Mouse (Mus musculus) small intestine, adult 2 months (tissue): Measurements from ENCODE around the gene Fam104a. TPM values are rescaled to one million over a fixed set of nuclear protein-coding genes. Genes with fewer than 3 reads are reported as not detected.

ENCODE experiments used
- H3K27ac ChIP-seq: fragments of 200-500 bp; 2 replicates; pipeline ENCODE4 v1.5.1; 2012; ENCODE audit warnings: low read depth, low read length, control low read depth, inconsistent platforms; ENCODE audit not compliant: insufficient read depth
- H3K27me3 ChIP-seq: fragments of 200-500 bp; 2 replicates; pipeline ENCODE4 v1.6.1; 2012; ENCODE audit warnings: mild to moderate bottlenecking, moderate library complexity, low read length, inconsistent platforms; ENCODE audit not compliant: control insufficient read depth, insufficient read depth
- H3K36me3 ChIP-seq: fragments of 200-500 bp; 2 replicates; pipeline ENCODE4 v1.6.1; 2012; ENCODE audit warnings: mild to moderate bottlenecking, low read length, control low read depth, inconsistent platforms; ENCODE audit not compliant: control insufficient read depth, insufficient read depth
- H3K4me1 ChIP-seq: fragments of 200-500 bp; 2 replicates; pipeline ENCODE4 v1.6.1; 2012; ENCODE audit warnings: low read length, inconsistent platforms, mixed read lengths; ENCODE audit not compliant: control insufficient read depth, insufficient read depth, insufficient read length
- H3K4me3 ChIP-seq: fragments of 200-500 bp; 2 replicates; pipeline ENCODE4 v1.5.1; 2012; ENCODE audit warnings: low read depth, mild to moderate bottlenecking, control low read depth, inconsistent platforms, low read length, moderate library complexity
- CTCF ChIP-seq: fragments of 200-500 bp; IDR thresholded peaks from 2 replicates; pipeline ENCODE4 v1.5.1; 2012; ENCODE audit warnings: low read depth, mild to moderate bottlenecking, control low read depth, inconsistent platforms, low read length, moderate library complexity, mixed read lengths; ENCODE audit not compliant: insufficient replicate concordance, insufficient read length; ENCODE audit errors: extremely low read depth
- POLR2A ChIP-seq: fragments of 200-500 bp; IDR thresholded peaks from 2 replicates; pipeline ENCODE4 v1.6.1; 2012; ENCODE audit warnings: low read depth, mild to moderate bottlenecking, control low read depth, inconsistent platforms, low read length, moderate library complexity
- WGBS: fragments of 180-500 bp; shearing (Covaris S2); methylation state at CpG from one replicate; pipeline ENCODE4 v1.1.7; 2018; 5-methylcytosine and 5-hydroxymethylcytosine counted together
- polyA plus RNA-seq: library from polyadenylated mRNA; depleted of rRNA; stranded (reverse); fragments of >200 nt; gene quantifications from 2 replicates; pipeline ENCODE4 v1.2.3, GENCODE M21; 2012

Gene Fam104a
- polyA plus RNA-seq, 1 experiment = 33.4 TPM

DNA sequence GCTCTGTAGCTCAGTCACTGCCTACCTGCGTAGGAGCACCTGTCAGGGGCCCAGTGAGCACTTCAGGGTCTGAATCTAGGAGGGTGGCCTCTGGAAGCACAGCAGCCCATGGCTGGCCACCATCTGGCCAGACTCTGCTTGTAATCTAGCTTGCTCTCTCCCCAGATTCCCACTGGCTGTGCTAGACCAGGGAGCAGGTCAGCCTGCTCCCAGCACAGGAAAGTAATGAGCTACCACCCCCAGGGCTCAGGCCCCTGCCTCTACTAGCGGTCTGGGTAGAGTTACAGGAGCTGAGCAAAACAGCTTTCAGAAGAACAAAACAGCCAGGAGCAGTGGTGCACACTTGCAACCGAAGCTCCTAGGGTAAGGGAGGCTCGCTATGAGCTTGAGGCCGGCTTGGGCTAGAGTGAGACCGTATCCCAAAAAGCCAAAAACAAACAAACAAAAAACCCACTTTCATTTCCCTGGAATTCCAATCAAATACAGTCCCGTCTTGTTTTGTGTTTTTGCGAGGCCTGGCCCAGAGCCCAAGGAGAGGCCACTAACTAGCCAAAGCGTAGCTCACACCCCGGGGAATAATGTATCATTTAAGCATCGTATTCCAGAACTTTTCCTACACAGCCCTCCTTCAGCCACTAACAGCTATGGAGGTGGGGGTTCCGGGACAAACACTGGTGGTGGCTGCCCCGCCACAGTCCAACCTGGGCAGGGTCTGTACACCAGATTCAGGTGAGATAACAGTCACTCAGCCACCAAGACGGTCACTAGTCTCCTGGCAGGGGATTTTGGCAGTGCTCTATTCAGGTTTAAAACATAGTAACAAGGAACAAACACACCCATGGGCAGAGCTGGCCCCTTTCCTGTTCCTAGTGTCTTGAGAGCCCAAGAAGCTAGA is 43.3 kb upstream of the Fam104a start:
- H3K36me3 ChIP-seq = peaks cover 32% of the 10 kb centered on the region
- 81% methylated on average over 14 of the region's 14 CpGs for WGBS
- no peak for TF ChIP-seq CTCF
- no peak for TF ChIP-seq POLR2A
- no peak overlapping the region for H3K4me3 ChIP-seq
- no peak overlapping the region for H3K27ac ChIP-seq
- peaks cover 25% of the 10 kb centered on the region for H3K4me1 ChIP-seq
- no peaks in the 10 kb centered on the region for H3K27me3 ChIP-seq

- no peak overlapping the region for H3K4me3 ChIP-seq
- 67% methylated on average over 4 of the region's 4 CpGs for WGBS
Observed at GRCm38 (mm10) chr11:113725235-113726048, 41.5 kb upstream of the Fam104a start.

DNA sequence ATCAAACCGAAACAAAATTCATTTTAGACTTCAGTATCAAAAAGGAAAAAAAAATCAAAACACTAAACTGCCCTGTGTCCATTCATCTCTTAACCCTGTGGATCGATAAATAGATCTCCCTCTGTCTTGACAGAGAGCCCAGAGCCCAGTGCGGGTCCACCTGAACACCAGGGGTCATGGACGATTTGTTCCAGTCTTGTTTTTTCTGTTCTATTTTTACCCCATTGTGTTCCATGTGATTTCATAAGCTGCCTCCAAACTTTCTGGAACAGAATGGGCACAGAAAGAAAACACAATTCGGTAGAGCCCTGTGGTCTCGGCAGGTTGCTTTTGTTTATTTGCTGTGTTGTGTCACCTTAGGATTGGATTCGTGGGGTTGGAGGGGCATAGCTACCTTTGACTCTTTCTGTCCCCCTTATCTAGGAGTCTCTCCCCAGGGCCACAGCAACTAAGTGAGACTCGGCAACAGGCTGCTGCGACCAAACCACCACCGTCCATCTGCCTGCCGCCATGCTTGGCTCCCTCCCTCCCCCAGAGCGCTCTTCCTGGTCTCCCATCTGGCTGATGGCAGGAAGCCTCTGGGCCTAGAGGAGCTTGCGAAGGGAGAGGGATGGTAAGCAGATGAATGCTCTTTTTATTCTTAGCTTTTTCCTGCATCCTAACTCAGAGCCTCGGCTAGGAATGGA is 38.6 kb upstream of the Fam104a start:
- Histone ChIP-seq H3K4me3 (no peak overlapping the region), H3K36me3 (peaks cover 13% of the 10 kb centered on the region), H3K27me3 (no peaks in the 10 kb centered on the region), H3K27ac (no peak overlapping the region), H3K4me1 (peaks cover 6% of the 10 kb centered on the region)
- no peak for TF ChIP-seq CTCF
- TF ChIP-seq POLR2A = no peak
- WGBS = 61% methylated on average over 14 of the region's 14 CpGs

More at GRCm38 (mm10) chr11:113725235-113726048, 41.5 kb upstream of the Fam104a start:
- Histone ChIP-seq H3K27ac (0 out of 2 replicates have a peak overlapping the region, but pooled peaks have one; percentile 27), H3K36me3 (peaks cover 32% of the 10 kb centered on the region), H3K4me1 (peaks cover 12% of the 10 kb centered on the region), H3K27me3 (no peaks in the 10 kb centered on the region)
- TF ChIP-seq CTCF (no peak), POLR2A (no peak)

GRCm38 (mm10) chr11:113717767-113718424 is 33.9 kb upstream of the Fam104a start:
- Histone ChIP-seq H3K27ac (no peak overlapping the region), H3K36me3 (no peaks in the 10 kb centered on the region), H3K4me1 (no peaks in the 10 kb centered on the region), H3K4me3 (no peak overlapping the region), H3K27me3 (no peaks in the 10 kb centered on the region)
- TF ChIP-seq POLR2A = no peak
- TF ChIP-seq CTCF = no peak
- 40% methylated on average over 16 of the region's 16 CpGs for WGBS

DNA sequence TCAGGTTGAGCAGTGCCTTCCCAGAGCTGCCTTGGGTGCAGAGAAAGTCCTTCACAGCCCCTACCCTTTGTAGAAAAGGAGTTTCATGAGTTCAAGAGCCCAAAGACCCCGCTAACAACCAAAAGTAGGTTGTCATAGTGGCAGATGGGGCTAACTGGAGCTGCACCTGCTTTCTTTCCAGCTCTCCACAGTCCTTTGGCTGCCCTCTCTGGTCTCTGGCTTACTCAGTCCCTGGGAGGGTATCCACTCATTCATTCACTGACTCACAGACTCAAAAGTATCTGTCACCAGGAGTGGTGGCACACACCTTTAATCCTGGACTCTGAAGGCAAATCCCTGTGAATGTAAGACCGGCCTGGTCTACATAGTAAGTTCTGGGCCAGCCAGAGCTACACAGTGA is 32.2 kb upstream of the Fam104a start:
- Histone ChIP-seq H3K27me3 (no peaks in the 10 kb centered on the region), H3K36me3 (no peaks in the 10 kb centered on the region), H3K27ac (no peak overlapping the region), H3K4me1 (no peaks in the 10 kb centered on the region), H3K4me3 (no peak overlapping the region)
- no peak for TF ChIP-seq POLR2A
- TF ChIP-seq CTCF = no peak
- 96% methylated on average over 2 of the region's 2 CpGs for WGBS

DNA sequence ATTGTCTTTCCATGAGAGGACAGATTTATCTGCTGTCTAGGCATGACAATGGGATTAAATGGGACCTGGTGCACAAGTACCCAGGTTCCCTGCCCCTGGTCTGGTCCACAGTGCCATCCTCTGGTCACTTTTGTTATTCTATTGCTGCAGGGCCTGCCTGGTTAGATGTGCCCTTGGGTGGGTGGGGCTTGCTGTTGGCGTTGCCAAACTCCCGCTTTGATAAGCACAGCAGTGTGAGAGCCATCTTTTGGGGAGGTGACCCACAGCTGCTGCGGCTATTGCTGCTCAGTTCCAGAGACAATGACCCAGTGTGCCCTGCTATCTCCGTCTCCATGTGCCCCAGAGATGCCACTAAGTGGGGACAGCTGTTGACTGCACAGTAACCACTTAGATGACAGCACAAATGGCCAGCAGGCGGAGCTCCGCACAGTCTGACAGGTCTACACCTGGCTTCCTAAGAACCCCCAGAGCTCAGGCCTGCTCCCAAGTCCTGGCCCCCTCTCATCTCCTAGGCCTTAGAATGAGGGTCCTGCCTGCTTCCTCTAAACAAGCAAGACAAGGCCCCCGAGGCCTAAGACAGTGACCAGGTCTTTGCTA is 31.2 kb upstream of the Fam104a start:
- H3K27ac ChIP-seq = no peak overlapping the region
- no peaks in the 10 kb centered on the region for H3K27me3 ChIP-seq
- 51% methylated on average over 7 of the region's 7 CpGs for WGBS
- H3K36me3 ChIP-seq = no peaks in the 10 kb centered on the region
- no peak overlapping the region for H3K4me3 ChIP-seq
- H3K4me1 ChIP-seq = peaks cover 7% of the 10 kb centered on the region
- TF ChIP-seq POLR2A = no peak
- TF ChIP-seq CTCF = peak; percentile 25; the same call in 1 of the 2 replicates
